Mouse (Mus musculus) c-Kit-positive CD71-positive TER-119-positive erythroid progenitor cells, embryonic 14.5 days (primary cell): ENCODE measurements around the gene Cavin1.

Experiments used
- DNase-seq: peaks from one replicate; pipeline ENCODE4 v3.0.0-alpha.2; 2013; ENCODE audit warnings: low spot score

The Cavin1 gene

DNA sequence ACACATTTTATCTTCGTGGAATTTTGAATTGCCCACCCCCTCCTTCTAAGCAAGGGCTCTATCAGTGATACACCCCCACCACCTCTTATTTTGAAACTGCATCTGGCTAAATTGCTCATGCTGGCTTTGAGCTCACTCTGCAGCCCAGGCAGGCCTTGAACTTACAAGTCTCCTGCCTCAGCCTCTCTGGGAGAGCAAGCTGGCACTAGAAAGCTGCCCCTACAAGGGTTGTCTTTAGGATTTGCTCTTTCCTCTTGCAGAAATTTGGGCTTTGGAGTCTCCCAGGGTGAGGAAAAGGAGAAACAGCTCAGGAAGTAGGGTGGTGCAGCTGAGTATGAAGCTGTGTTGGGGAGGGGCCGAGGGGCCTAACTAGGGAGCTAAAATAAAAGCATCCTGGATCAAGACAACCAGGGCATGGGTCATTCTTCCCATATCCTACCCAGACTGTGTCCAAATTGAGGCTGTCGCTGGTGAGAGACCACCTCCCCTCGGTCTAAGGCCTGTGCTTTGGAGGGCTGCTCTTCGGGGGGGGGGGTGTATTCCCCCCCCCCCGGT, 12.7 kb downstream of the Cavin1 start:
- DNase-seq = no peak

GRCm38 (mm10) chr11:100957244-100957643, 13.4 kb downstream of the Cavin1 start:
- peak; percentile 64 for DNase-seq

DNA sequence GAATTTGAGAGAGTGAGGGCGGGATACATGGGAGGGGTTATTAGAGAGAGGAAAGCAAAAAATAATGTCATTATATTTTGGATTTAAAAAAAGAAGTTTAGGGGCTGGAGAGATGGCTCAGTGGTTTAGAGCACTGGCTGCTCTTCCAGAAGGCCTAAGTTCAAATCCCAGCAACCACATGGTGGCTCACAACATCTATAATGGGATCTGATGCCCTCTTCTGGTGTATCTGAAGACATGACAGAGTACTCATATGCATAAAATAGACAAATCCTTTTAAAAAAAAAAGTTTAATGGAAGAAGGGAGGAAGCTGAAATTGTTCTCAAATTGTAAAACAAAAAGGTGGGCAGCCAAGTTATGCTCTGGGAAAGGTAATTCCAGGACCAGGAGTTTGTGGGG, 21.1 kb downstream of the Cavin1 start:
- DNase-seq = no peak

- DNase-seq = no peak
Measured at GRCm38 (mm10) chr11:100948317-100948716, 22.4 kb downstream of the Cavin1 start.

DNA sequence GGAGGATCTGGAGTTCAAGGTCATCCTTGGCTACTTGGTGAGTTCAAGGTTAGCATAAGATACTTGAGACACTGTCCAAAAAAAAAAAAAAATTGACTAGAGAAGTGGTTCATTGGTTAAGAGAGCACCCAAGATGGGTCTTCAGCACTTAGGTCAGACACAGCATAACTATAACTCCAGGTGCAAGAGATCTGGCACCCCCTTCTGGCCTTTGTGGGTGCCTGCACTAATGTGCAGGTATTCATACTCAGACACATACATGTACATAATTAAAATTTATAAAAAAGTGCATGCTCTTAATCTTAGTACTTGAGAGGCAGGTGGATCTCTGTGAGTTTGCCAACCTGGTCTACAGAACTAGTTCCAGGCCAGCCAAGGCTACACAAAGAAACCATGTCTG, 23.1 kb downstream of the Cavin1 start:
- no peak for DNase-seq

DNA sequence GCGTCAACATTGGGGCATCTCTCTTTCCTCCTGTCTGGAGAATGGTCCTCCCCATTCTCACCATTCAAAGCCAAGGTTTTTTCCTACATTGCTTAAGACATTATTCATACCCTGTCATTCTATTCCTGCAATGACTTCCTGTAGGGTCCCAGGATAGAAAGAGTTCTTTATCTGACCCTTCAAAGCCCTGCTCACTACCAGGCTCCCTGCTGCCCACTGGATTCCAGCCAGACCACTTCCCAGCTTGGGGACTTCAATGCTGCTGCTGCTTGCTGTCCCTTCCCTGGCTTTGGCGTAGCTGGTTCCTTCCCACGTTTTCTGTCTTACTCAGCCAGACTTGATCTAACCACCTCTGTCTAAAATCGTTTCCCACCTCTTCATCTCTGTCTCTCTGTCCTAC, 23.8 kb downstream of the Cavin1 start:
- DNase-seq = no peak

- no peak for DNase-seq
Measured at GRCm38 (mm10) chr11:100942388-100942787, 28.3 kb downstream of the Cavin1 start.

DNA sequence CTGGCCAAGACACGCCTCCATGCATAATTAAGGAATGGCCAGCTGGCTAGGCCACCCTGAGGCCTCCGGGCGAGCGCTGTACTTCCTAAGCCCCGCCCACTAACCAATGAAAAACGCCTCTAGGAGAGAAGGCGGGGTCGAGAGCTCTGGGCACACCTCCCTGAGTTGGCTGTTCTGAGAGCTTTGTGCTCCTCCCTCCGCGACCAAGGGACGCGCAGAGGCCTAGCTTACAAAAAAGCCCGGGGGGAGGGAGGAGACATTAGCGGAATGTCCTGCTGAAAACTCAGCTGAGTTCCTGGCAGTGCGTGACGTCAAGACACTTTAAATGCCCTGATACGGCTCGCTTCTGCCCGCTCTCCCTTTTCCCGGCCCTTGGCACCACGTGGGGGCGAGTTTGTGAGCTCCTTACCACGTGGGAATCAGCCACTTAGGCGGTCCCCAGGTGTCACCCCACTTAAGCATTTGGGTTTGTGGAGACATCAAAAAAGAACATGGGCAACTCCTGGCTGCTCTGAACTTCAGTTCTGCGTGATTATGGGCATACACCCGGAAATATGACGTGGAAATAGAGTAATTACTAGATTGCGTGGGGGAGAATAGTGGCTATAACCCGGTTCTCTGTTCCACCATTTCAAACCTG, 31.1 kb downstream of the Cavin1 start, which contains the start of gene Stat3:
Gene Stat3 (minus strand): TSS at position 29 of the 640 bp plus-strand sequence.
- peak; percentile 100 for DNase-seq

- peak; percentile 42 for DNase-seq
Measured at GRCm38 (mm10) chr11:100938711-100939511, 31.8 kb downstream of the Cavin1 start.

DNA sequence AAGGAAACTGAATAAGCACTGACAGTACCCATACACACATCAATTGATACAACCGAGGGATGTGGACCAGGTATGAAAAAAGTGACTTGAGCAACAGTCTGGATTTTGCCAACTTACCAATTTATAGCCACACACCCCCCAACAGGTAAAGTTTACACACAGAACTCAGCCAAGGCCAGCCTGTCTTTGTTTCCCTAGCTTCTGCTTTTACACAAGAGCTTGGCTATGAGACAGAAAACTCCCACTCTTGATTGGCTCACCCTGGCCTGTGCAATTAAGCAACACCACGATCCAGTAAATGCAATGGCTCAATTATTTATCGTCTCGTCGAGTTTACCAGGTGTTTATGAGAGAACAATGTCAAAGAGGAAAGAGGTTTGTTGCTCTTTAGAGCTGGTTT, 32.6 kb downstream of the Cavin1 start:
- no peak for DNase-seq

DNA sequence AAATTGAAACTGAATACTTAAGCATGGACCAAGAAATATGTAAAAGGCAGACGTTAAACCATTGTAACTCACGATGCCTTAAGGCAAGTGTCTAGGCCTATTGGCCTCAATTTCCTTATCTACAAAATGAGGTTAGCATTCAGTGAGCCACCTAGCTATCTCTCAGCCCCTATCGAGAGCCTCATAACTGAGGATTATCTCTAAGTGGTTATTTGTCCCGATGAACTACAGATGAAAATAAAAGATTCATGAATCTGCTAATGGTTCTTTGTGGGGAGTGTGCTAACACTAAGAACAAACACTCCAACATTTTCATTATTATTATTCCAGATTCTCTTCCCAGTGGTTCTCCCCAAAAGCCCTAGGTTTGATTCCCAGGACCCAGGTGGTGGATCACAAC, 33.4 kb downstream of the Cavin1 start:
- DNase-seq = no peak

GRCm38 (mm10) chr11:100935373-100936355, 35.0 kb downstream of the Cavin1 start:
- no peak for DNase-seq

DNA sequence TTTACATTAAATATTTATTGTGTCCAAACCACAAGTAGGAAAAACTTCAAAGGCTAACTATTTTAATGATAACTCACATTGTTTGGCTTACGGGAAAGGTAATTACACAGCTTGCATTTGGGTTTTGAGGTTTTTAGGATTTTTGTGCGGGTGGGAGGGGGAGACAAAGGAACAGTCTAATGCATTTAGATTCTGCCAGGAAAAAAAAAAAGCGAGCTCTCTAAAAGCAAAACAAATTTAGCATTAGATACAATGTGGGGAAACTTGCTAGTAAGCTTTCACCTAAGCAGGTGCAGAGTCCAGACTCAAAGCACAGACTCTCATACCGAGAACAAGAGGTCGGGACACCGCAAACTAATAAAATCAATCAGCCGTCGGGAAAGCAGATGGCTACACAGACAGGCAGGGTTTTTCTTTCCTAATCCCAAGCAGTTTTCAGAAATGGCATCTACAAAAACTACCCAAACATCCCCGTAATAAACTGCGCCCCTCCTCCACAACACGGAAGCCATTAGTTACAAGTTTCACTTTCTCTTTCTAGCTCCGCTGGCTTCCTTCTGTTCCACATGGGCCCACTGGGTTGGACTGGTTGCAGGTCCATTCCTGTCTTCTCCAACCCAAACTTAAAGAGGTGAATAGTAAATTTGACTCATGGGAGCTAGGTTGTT, 39.3 kb downstream of the Cavin1 start:
- DNase-seq = no peak

- no peak for DNase-seq
Measured at GRCm38 (mm10) chr11:100930611-100931010, 40.1 kb downstream of the Cavin1 start.

DNA sequence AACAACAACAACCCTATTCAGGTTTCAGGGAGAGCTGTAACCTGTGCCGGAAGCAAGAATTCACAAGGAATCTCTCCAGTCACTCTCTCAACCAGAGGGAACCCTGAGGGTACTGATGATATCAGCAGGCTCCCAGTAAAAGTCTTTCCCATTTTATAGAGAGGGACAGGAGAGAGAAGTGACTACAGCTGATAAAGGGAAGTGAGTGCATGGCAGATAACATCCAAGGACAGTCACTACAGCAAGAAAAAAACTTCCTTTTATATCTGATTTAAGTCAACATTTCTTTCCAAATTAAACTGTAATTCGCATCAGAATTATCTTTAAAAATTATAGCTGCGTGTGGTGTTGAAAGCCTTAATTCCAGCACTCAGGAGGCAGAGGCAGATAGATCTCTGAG, 43.3 kb downstream of the Cavin1 start:
- no peak for DNase-seq

DNA sequence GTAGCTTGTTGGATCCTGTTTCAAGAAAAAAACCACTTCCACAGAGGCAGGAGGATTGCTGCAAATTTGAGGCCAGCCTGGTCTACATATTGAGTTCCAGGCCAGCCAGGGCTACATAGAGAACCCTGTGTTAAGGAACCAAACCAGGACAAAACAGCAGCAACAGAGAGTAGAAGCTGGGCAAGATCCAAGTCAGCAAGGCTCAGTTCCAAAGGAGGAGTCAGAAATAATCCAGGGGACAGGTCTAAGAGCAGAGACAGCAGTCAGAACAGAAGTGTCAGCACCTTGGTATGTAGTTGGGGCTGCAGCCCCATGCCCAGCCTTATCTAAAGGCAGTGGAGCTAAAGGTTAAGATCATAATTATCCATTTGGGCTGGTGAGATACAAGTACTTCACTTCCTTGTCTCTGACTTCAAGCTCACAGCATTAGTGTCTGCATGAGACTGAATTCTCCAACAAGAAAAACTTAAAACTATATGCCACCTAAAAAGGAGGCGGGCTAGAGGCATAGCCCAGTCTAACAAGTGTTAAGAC, 46.2 kb downstream of the Cavin1 start:
- no peak for DNase-seq

- DNase-seq = no peak
Measured at GRCm38 (mm10) chr11:100920887-100921624, 49.6 kb downstream of the Cavin1 start.

GRCm38 (mm10) chr11:100918007-100918406, 52.7 kb downstream of the Cavin1 start:
- DNase-seq = no peak

- no peak for DNase-seq
Measured at GRCm38 (mm10) chr11:100916432-100916971, 54.2 kb downstream of the Cavin1 start.

DNA sequence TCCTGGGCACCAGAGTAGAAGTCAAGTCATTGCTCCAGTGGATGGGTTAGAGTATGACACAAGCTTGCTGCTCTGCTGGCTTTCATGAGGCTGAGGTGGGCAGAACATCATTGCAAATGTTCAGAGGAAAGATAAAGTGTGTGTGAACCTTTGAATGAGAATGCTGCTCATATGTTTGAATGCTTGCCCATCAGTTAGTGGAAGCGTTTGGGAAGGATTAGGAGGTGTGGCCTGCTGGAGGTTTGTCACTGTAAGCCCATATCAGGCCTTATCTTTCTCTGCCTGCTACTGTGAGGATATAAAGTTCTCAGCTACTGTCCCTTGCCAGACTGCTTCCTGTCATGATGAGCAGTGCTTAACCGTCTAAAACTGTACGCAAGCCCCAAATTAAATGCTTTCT, 55.6 kb downstream of the Cavin1 start:
- DNase-seq = no peak
